Mouse (Mus musculus): ENCODE data around the gene BC052040. TPM values are rescaled to one million over a fixed set of nuclear protein-coding genes. Genes with fewer than 3 reads are reported as not detected.

Gene BC052040
- polyA plus RNA-seq, 1 experiment from 2014 or later = 12.6 TPM

- H3K9me3 ChIP-seq (ENCODE audit: control insufficient read depth, low read length) = no peaks in the 10 kb centered on the region
- H3K27ac ChIP-seq (ENCODE audit: low read depth, low read length) = no peak overlapping the region
- no peaks in the 10 kb centered on the region for H3K36me3 ChIP-seq (ENCODE audit: control insufficient read depth, insufficient read depth, low read length)
- H3K4me2 ChIP-seq (ENCODE audit: low read depth, low read length) = no peak overlapping the region
- WGBS = 86% methylated on average over 5 of the region's 5 CpGs
- ATAC-seq (ENCODE audit: low read depth) = no peak
- H3K4me3 ChIP-seq (ENCODE audit: low read depth, low read length) = no peak overlapping the region
- H3K4me1 ChIP-seq (ENCODE audit: control insufficient read depth, insufficient read depth, low read length) = no peaks in the 10 kb centered on the region
- H3K27me3 ChIP-seq (ENCODE audit: control insufficient read depth, insufficient read depth, low read length) = no peaks in the 10 kb centered on the region
- no peak overlapping the region for H3K9ac ChIP-seq (replicated peaks; ENCODE audit: low read depth, low read length)
These were observed 199.1 kb downstream of the BC052040 start for GRCm38 (mm10) chr2:115780546-115781011.

- 39% methylated on average over 6 of the region's 6 CpGs for WGBS
- no peak for ATAC-seq (ENCODE audit: low read depth)
- Histone ChIP-seq H3K4me3 (ENCODE audit: low read depth, low read length) (no peak overlapping the region), H3K9me3 (ENCODE audit: control insufficient read depth, low read length) (no peaks in the 10 kb centered on the region), H3K36me3 (ENCODE audit: control insufficient read depth, insufficient read depth, low read length) (no peaks in the 10 kb centered on the region), H3K4me2 (ENCODE audit: low read depth, low read length) (no peak overlapping the region), H3K9ac (replicated peaks; ENCODE audit: low read depth, low read length) (no peak overlapping the region), H3K27me3 (ENCODE audit: control insufficient read depth, insufficient read depth, low read length) (no peaks in the 10 kb centered on the region), H3K4me1 (ENCODE audit: control insufficient read depth, insufficient read depth, low read length) (no peaks in the 10 kb centered on the region), H3K27ac (ENCODE audit: low read depth, low read length) (no peak overlapping the region)
These were observed 204.2 kb downstream of the BC052040 start for GRCm38 (mm10) chr2:115785687-115786086.

GRCm38 (mm10) chr2:115798839-115799238 is 217.3 kb downstream of the BC052040 start:
- WGBS = 85% methylated on average over 6 of the region's 6 CpGs
- ATAC-seq (ENCODE audit: low read depth) = no peak

GRCm38 (mm10) chr2:115808376-115808775 is 226.9 kb downstream of the BC052040 start:
- Histone ChIP-seq H3K9me3 (ENCODE audit: control insufficient read depth, low read length) (no peaks in the 10 kb centered on the region), H3K27ac (ENCODE audit: low read depth, low read length) (no peak overlapping the region), H3K4me1 (ENCODE audit: control insufficient read depth, insufficient read depth, low read length) (peaks cover under 1% of the 10 kb centered on the region; the same call in 1 of the 2 replicates), H3K4me2 (ENCODE audit: low read depth, low read length) (no peak overlapping the region), H3K9ac (replicated peaks; ENCODE audit: low read depth, low read length) (no peak overlapping the region), H3K36me3 (ENCODE audit: control insufficient read depth, insufficient read depth, low read length) (no peaks in the 10 kb centered on the region), H3K4me3 (ENCODE audit: low read depth, low read length) (no peak overlapping the region), H3K27me3 (ENCODE audit: control insufficient read depth, insufficient read depth, low read length) (no peaks in the 10 kb centered on the region)
- ATAC-seq (ENCODE audit: low read depth) = no peak
- WGBS = 68% methylated on average over 4 of the region's 4 CpGs

More at GRCm38 (mm10) chr2:115798839-115799238, 217.3 kb downstream of the BC052040 start:
- Histone ChIP-seq H3K4me2 (ENCODE audit: low read depth, low read length) (no peak overlapping the region), H3K9me3 (ENCODE audit: control insufficient read depth, low read length) (no peaks in the 10 kb centered on the region), H3K36me3 (ENCODE audit: control insufficient read depth, insufficient read depth, low read length) (no peaks in the 10 kb centered on the region), H3K4me3 (ENCODE audit: low read depth, low read length) (no peak overlapping the region), H3K27ac (ENCODE audit: low read depth, low read length) (no peak overlapping the region), H3K9ac (replicated peaks; ENCODE audit: low read depth, low read length) (no peak overlapping the region), H3K4me1 (ENCODE audit: control insufficient read depth, insufficient read depth, low read length) (no peaks in the 10 kb centered on the region), H3K27me3 (ENCODE audit: control insufficient read depth, insufficient read depth, low read length) (no peaks in the 10 kb centered on the region)

GRCm38 (mm10) chr2:115813316-115813715 is 231.8 kb downstream of the BC052040 start:
- peak; percentile 68; the same call in 1 of the 2 replicates for ATAC-seq (ENCODE audit: low read depth)
- Histone ChIP-seq H3K36me3 (ENCODE audit: control insufficient read depth, insufficient read depth, low read length) (no peaks in the 10 kb centered on the region), H3K4me2 (ENCODE audit: low read depth, low read length) (peak overlapping the region; percentile 41), H3K4me3 (ENCODE audit: low read depth, low read length) (no peak overlapping the region), H3K27me3 (ENCODE audit: control insufficient read depth, insufficient read depth, low read length) (no peaks in the 10 kb centered on the region), H3K9me3 (ENCODE audit: control insufficient read depth, low read length) (no peaks in the 10 kb centered on the region), H3K27ac (ENCODE audit: low read depth, low read length) (no peak overlapping the region), H3K4me1 (ENCODE audit: control insufficient read depth, insufficient read depth, low read length) (peaks cover 7% of the 10 kb centered on the region; the same call in 1 of the 2 replicates), H3K9ac (replicated peaks; ENCODE audit: low read depth, low read length) (no peak overlapping the region)
- WGBS = 3% methylated on average over 11 of the region's 11 CpGs

- peak; percentile 63; the same call in 1 of the 2 replicates for ATAC-seq (ENCODE audit: low read depth)
- peak overlapping the region; percentile 41 for H3K4me2 ChIP-seq (ENCODE audit: low read depth, low read length)
- H3K4me1 ChIP-seq (ENCODE audit: control insufficient read depth, insufficient read depth, low read length) = peaks cover 7% of the 10 kb centered on the region; the same call in 1 of the 2 replicates
- WGBS = 20% methylated on average over 6 of the region's 6 CpGs
- H3K9ac ChIP-seq (replicated peaks; ENCODE audit: low read depth, low read length) = no peak overlapping the region
- H3K9me3 ChIP-seq (ENCODE audit: control insufficient read depth, low read length) = no peaks in the 10 kb centered on the region
- no peaks in the 10 kb centered on the region for H3K36me3 ChIP-seq (ENCODE audit: control insufficient read depth, insufficient read depth, low read length)
- H3K27ac ChIP-seq (ENCODE audit: low read depth, low read length) = no peak overlapping the region
- H3K4me3 ChIP-seq (ENCODE audit: low read depth, low read length) = no peak overlapping the region
- H3K27me3 ChIP-seq (ENCODE audit: control insufficient read depth, insufficient read depth, low read length) = no peaks in the 10 kb centered on the region
These were observed 232.2 kb downstream of the BC052040 start for GRCm38 (mm10) chr2:115813721-115814120.

GRCm38 (mm10) chr2:115817959-115818358 is 236.4 kb downstream of the BC052040 start:
- no peak overlapping the region for H3K4me3 ChIP-seq (ENCODE audit: low read depth, low read length)
- H3K9me3 ChIP-seq (ENCODE audit: control insufficient read depth, low read length) = no peaks in the 10 kb centered on the region
- H3K9ac ChIP-seq (replicated peaks; ENCODE audit: low read depth, low read length) = no peak overlapping the region
- 90% methylated on average over 6 of the region's 6 CpGs for WGBS
- no peak overlapping the region for H3K27ac ChIP-seq (ENCODE audit: low read depth, low read length)
- no peak for ATAC-seq (ENCODE audit: low read depth)
- no peaks in the 10 kb centered on the region for H3K27me3 ChIP-seq (ENCODE audit: control insufficient read depth, insufficient read depth, low read length)
- H3K36me3 ChIP-seq (ENCODE audit: control insufficient read depth, insufficient read depth, low read length) = no peaks in the 10 kb centered on the region
- no peak overlapping the region for H3K4me2 ChIP-seq (ENCODE audit: low read depth, low read length)
- H3K4me1 ChIP-seq (ENCODE audit: control insufficient read depth, insufficient read depth, low read length) = peaks cover 7% of the 10 kb centered on the region; the same call in 1 of the 2 replicates

- ATAC-seq (ENCODE audit: low read depth) = no peak
These were observed 240.8 kb downstream of the BC052040 start for GRCm38 (mm10) chr2:115822361-115822760.

More at GRCm38 (mm10) chr2:115822361-115822760, 240.8 kb downstream of the BC052040 start:
- no peaks in the 10 kb centered on the region for H3K36me3 ChIP-seq (ENCODE audit: control insufficient read depth, insufficient read depth, low read length)
- WGBS = 92% methylated on average over 5 of the region's 5 CpGs
- no peaks in the 10 kb centered on the region for H3K4me1 ChIP-seq (ENCODE audit: control insufficient read depth, insufficient read depth, low read length)
- no peaks in the 10 kb centered on the region for H3K27me3 ChIP-seq (ENCODE audit: control insufficient read depth, insufficient read depth, low read length)
- H3K9ac ChIP-seq (replicated peaks; ENCODE audit: low read depth, low read length) = no peak overlapping the region
- no peak overlapping the region for H3K4me2 ChIP-seq (ENCODE audit: low read depth, low read length)
- no peak overlapping the region for H3K27ac ChIP-seq (ENCODE audit: low read depth, low read length)
- no peak overlapping the region for H3K4me3 ChIP-seq (ENCODE audit: low read depth, low read length)
- H3K9me3 ChIP-seq (ENCODE audit: control insufficient read depth, low read length) = no peaks in the 10 kb centered on the region
